Mouse (Mus musculus): ENCODE results near the gene Sema6c. TPM values are rescaled to one million over a fixed set of nuclear protein-coding genes. Genes with fewer than 3 reads are reported as not detected.

Sema6c gene
- 1.1 and 3.6 TPM in 2 replicates for polyA plus RNA-seq (2012; ENCODE audit: low replicate concordance)

DNA sequence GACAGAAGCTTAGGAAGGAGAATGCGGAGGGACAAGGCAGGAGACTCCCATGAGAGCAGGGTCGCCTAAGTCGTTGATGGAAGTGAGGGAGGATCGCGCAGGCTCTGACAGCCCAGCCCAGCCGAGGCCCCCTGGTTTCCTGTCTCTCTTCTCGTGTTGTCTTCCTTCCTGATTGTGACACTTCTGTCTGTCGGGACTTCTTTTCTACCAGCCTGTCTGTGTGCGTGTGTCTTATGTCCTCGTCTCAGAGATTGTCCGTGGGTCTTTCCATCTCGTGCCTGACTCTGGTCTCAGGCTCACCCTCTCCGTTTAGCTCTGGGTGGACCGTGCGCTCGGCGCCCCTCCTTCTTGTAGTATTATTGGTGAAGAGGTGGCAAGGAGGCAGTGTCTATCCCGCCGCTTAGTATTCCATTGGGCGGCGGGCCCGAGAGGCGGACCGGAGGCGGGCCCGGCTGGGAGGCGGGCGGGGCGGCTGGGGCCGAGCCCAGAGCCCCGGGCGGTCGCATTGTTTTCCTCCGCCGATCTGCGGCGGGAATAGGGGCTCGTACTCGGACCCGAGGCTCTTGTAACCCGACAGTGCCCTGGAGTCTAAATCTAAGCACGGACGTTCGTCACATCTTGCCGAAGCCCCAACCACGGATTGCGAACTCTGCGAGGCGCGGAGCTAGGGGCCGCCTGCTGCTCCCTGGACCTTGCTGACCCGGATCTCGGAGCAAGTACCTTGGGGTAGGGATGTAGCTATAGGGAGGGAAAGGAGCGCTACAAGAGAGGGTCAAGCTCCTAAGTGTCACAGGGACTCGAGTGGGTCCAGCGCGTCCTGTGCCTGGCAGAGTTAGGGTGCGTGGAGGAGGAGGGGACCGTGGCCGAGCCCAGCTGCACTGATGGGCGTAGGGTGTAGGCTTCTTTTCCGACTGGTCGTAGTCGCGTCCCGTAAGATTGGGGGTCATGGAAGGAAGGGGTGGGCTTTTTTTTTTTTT lies at the start of gene Sema6c:
TSS of gene Sema6c (plus strand) at position 471 of the 977 bp plus-strand sequence.

GRCm38 (mm10) chr3:95110911-95111726 lies 49.1 kb upstream of the Sema6c start, which contains the start of gene Vps72:
Gene Vps72, plus strand, starts transcription at chr3:95111022.

DNA sequence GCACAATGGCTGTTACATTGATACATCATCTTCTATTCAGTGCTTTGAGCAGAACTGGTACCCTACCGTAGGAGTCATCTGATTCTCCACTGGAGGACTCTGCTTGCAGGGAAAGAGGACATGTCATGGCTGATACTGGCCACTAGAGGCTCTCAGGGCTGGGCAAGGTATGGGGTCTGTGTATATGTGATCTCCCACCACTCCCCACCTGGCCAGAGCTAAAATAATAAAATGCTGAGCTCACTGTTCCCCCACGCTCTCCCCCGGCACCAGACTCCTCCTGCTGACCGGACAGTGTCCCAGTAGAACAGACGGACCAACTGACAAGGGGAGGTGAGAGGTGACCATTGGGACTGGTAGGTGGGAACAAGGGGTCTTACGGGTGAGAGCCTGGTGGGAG lies 36.0 kb upstream of the Sema6c start, which contains the start of gene Tmod4:
TSS of gene Tmod4 (plus strand) at position 231 of the 400 bp plus-strand sequence.

GRCm38 (mm10) chr3:95133680-95134101 lies 26.6 kb upstream of the Sema6c start, which contains the start of the genes Scnm1 and Lysmd1:
Gene Scnm1, minus strand, starts transcription at chr3:95134011.
Gene Lysmd1, plus strand, starts transcription at chr3:95134088.

GRCm38 (mm10) chr3:95141952-95142616 lies 18.2 kb upstream of the Sema6c start, which contains the start of gene Tnfaip8l2:
Gene Tnfaip8l2, minus strand, starts transcription at chr3:95142360.

DNA sequence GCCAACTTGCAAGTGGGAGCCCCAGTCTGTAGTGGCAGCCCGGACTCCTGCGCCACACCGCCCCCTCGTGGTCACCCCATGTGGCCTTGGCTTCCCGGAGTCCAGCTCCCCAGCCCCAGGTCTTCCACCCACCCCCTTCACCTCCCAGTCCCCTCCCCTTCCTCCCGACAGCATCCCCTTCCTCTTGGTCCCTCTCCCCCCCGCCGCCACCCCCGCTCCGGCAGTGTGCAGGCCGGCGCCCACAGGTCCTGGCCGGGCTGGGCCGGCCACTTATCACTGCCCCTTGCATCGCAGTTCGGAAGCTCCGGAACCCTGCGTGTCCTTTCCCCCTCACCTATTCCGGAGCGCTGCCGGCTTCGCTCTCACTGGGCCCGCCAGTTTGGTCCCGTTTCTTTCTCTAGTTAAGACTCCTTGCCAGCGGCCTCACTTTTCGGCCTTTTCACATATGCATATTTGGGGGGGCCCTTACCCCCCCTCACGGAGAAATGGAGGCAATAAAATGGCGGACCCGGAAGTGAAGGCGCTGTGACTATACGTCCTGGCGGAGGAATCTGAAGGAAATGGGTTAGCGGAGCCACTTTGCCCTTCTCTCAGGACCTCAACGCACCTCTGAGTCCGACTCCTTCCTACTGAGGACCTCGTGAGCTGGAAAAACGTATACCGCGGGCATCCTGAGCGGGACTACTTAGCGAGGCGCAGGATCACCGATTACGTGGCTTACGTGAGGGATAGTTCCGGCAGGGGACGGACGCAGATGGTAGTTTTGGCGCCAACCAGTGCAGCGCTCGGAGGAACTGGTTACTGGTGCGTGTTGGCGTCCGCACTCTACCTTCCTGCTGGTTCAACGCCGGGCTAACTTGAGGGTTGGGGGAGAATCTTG lies 57.2 kb downstream of the Sema6c start, which contains the start of gene Gabpb2:
TSS of gene Gabpb2 (minus strand) at position 662 of the 880 bp plus-strand sequence.

Other genes with a start within 250 kb of the Sema6c start
- 0.91 and 6.6 TPM in 2 replicates for gene Selenbp1, start 227.4 kb upstream of the Sema6c start, polyA plus RNA-seq (2012; ENCODE audit: low replicate concordance)
- gene Rfx5, start 206.4 kb upstream of the Sema6c start, polyA plus RNA-seq (2012; ENCODE audit: low replicate concordance): 24.8 and 29.1 TPM in 2 replicates
- gene Pi4kb, start 185.7 kb upstream of the Sema6c start, polyA plus RNA-seq (2012; ENCODE audit: low replicate concordance): 12.0 and 16.1 TPM in 2 replicates
- gene Zfp687, start 145.0 kb upstream of the Sema6c start, polyA plus RNA-seq (2012; ENCODE audit: low replicate concordance): 32.8 and 36.3 TPM in 2 replicates
- gene Psmd4, start 117.8 kb upstream of the Sema6c start, polyA plus RNA-seq (2012; ENCODE audit: low replicate concordance): 47.7 and 87.6 TPM in 2 replicates
- gene Pip5k1a, start 53.5 kb upstream of the Sema6c start, polyA plus RNA-seq (2012; ENCODE audit: low replicate concordance): 14.2 and 15.7 TPM in 2 replicates
- 140 and 262 TPM in 2 replicates for gene Vps72, start 49.4 kb upstream of the Sema6c start, polyA plus RNA-seq (2012; ENCODE audit: low replicate concordance)
- 0.58 and 0.82 TPM in 2 replicates for gene Tmod4, start 36.0 kb upstream of the Sema6c start, polyA plus RNA-seq (2012; ENCODE audit: low replicate concordance)
- 6.6 and 11.8 TPM in 2 replicates for gene Scnm1, start 26.4 kb upstream of the Sema6c start, polyA plus RNA-seq (2012; ENCODE audit: low replicate concordance)
- 3.3 and 6.5 TPM in 2 replicates for gene Lysmd1, start 26.4 kb upstream of the Sema6c start, polyA plus RNA-seq (2012; ENCODE audit: low replicate concordance)
- 29.6 and 79.9 TPM in 2 replicates for gene Tnfaip8l2, start 18.1 kb upstream of the Sema6c start, polyA plus RNA-seq (2012; ENCODE audit: low replicate concordance)
- 3.9 and 10.3 TPM in 2 replicates for gene Gabpb2, start 57.5 kb downstream of the Sema6c start, polyA plus RNA-seq (2012; ENCODE audit: low replicate concordance)
- 386 and 443 TPM in 2 replicates for gene Cdc42se1, start 68.3 kb downstream of the Sema6c start, polyA plus RNA-seq (2012; ENCODE audit: low replicate concordance)
- 6.9 and 11.0 TPM in 2 replicates for gene Mllt11, start 71.7 kb downstream of the Sema6c start, polyA plus RNA-seq (2012; ENCODE audit: low replicate concordance)
- gene Gm128, start 81.1 kb downstream of the Sema6c start, polyA plus RNA-seq (2012; ENCODE audit: low replicate concordance): 0.49 TPM in 1 of 2 replicates, not detected in the other
- not detected in 2 replicates for gene Bnipl, start 90.7 kb downstream of the Sema6c start, polyA plus RNA-seq (2012; ENCODE audit: low replicate concordance)
- 71.0 and 165 TPM in 2 replicates for gene Mindy1, start 120.9 kb downstream of the Sema6c start, polyA plus RNA-seq (2012; ENCODE audit: low replicate concordance)
- gene Prune1, start 121.6 kb downstream of the Sema6c start, polyA plus RNA-seq (2012; ENCODE audit: low replicate concordance): 1.8 and 3.6 TPM in 2 replicates
- 0.63 and 0.64 TPM in 2 replicates for gene Anxa9, start 146.7 kb downstream of the Sema6c start, polyA plus RNA-seq (2012; ENCODE audit: low replicate concordance)
- 194 and 233 TPM in 2 replicates for gene Cers2, start 154.3 kb downstream of the Sema6c start, polyA plus RNA-seq (2012; ENCODE audit: low replicate concordance)
- gene Setdb1, start 196.7 kb downstream of the Sema6c start, polyA plus RNA-seq (2012; ENCODE audit: low replicate concordance): 10.9 and 12.9 TPM in 2 replicates
- gene 4930558C23Rik, start 242.4 kb downstream of the Sema6c start, polyA plus RNA-seq (2012; ENCODE audit: low replicate concordance): not detected in 2 replicates